Mouse (Mus musculus) kidney, adult 2 months (tissue): Measurements from ENCODE around the gene Phf14.

ENCODE experiments used
- CTCF ChIP-seq: fragments of 200-500 bp; conservative IDR thresholded peaks from 2 replicates; pipeline ENCODE4 v1.5.1; 2011; ENCODE audit warnings: low read depth, mild to moderate bottlenecking, control low read depth, low read length, moderate library complexity, mixed read lengths; ENCODE audit not compliant: insufficient read depth, insufficient read length
- POLR2A ChIP-seq: fragments of 200-500 bp; IDR thresholded peaks from one replicate; pipeline ENCODE4 v1.6.1; 2011; ENCODE audit warnings: low read depth, low read length, control low read depth

DNA sequence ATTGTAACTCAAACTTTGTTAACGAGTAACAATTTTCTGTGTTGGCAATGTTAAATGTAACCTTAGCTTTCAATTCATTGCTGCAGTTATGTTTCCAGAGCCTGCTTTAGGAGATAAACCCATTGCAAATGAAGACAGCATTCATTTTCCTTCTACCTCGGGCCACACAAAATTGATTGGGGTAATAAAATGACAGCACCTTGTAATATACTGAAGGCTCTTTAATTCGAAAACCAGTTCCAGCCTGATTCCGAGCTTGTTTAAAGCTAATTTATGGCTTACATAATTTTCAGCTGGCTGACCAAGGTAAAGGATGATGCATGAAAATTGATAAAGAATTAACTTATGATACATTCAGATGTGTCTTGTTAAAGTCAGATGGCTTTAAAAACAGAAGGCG is 151.1 kb downstream of the Phf14 start:
- no peak for TF ChIP-seq POLR2A
- no peak for TF ChIP-seq CTCF
